Mouse (Mus musculus): ENCODE data around the gene Cnga3.

GRCm38 (mm10) chr1:37177874-37178273 lies 36.4 kb upstream of the Cnga3 start:
- TF ChIP-seq POLR2A (IDR thresholded peaks at IDR 0.05; ENCODE audit: borderline replicate concordance, control insufficient read depth, low read depth, low read length), result no peak
- TF ChIP-seq CTCF (IDR thresholded peaks at IDR 0.05; ENCODE audit: control insufficient read depth, insufficient read depth, low read length), result no peak
